Mouse (Mus musculus) layer of hippocampus, adult 9-10 months (tissue): Measurements from ENCODE around the gene Mtss1l.

Experiments
- DNase-seq: peaks from one replicate; pipeline ENCODE4 v3.0.0; 2022; ENCODE audit warnings: low spot score

The Mtss1l gene

GRCm38 (mm10) chr8:110740629-110741175, 19.4 kb downstream of the Mtss1l start:
- no peak for DNase-seq

GRCm38 (mm10) chr8:110741816-110742451, 20.7 kb downstream of the Mtss1l start:
- DNase-seq, result no peak

- DNase-seq, result no peak
These were observed 21.2 kb downstream of the Mtss1l start for GRCm38 (mm10) chr8:110742452-110742818.

GRCm38 (mm10) chr8:110745162-110745561, 23.9 kb downstream of the Mtss1l start:
- DNase-seq, result no peak

- no peak for DNase-seq
These were observed 25.4 kb downstream of the Mtss1l start for GRCm38 (mm10) chr8:110746661-110747060.

- DNase-seq, result peak; percentile 68
These were observed 28.4 kb downstream of the Mtss1l start for GRCm38 (mm10) chr8:110749500-110750170.

- DNase-seq, result no peak
These were observed 29.0 kb downstream of the Mtss1l start for GRCm38 (mm10) chr8:110750269-110750668.

GRCm38 (mm10) chr8:110751490-110751889, 30.2 kb downstream of the Mtss1l start:
- no peak for DNase-seq

GRCm38 (mm10) chr8:110754713-110755112, 33.4 kb downstream of the Mtss1l start:
- no peak for DNase-seq

- DNase-seq, result no peak
These were observed 34.4 kb downstream of the Mtss1l start for GRCm38 (mm10) chr8:110755511-110756170.

GRCm38 (mm10) chr8:110756196-110756595, 34.9 kb downstream of the Mtss1l start:
- DNase-seq, result no peak

GRCm38 (mm10) chr8:110760280-110760940, 39.1 kb downstream of the Mtss1l start:
- no peak for DNase-seq

- DNase-seq, result no peak
These were observed 39.9 kb downstream of the Mtss1l start for GRCm38 (mm10) chr8:110761185-110761584.

GRCm38 (mm10) chr8:110761988-110762387, 40.7 kb downstream of the Mtss1l start:
- DNase-seq, result no peak

GRCm38 (mm10) chr8:110764671-110765070, 43.4 kb downstream of the Mtss1l start:
- DNase-seq, result no peak

- no peak for DNase-seq
These were observed 46.0 kb downstream of the Mtss1l start for GRCm38 (mm10) chr8:110767261-110767660.

GRCm38 (mm10) chr8:110772452-110772851, 51.2 kb downstream of the Mtss1l start:
- no peak for DNase-seq

- no peak for DNase-seq
These were observed 52.8 kb downstream of the Mtss1l start for GRCm38 (mm10) chr8:110774047-110774446.

GRCm38 (mm10) chr8:110774725-110775124, 53.4 kb downstream of the Mtss1l start:
- no peak for DNase-seq

GRCm38 (mm10) chr8:110775316-110775715, 54.0 kb downstream of the Mtss1l start:
- no peak for DNase-seq

GRCm38 (mm10) chr8:110775721-110776120, 54.4 kb downstream of the Mtss1l start:
- DNase-seq, result no peak

- DNase-seq, result no peak
These were observed 55.1 kb downstream of the Mtss1l start for GRCm38 (mm10) chr8:110776335-110776734.
